Mouse (Mus musculus): ENCODE measurements around the gene Nup107. TPM values are rescaled to one million over a fixed set of nuclear protein-coding genes. Genes with fewer than 3 reads are reported as not detected.

The Nup107 gene
- polyA plus RNA-seq, 1 experiment from 2014 or later, result 74.7 TPM

- no peaks in the 10 kb centered on the region for H3K27me3 ChIP-seq
- no peak overlapping the region for H3K4me2 ChIP-seq
- no peak for ATAC-seq (ENCODE audit: borderline replicate concordance, extremely low read depth, low FRiP score, low TSS enrichment)
- 86% methylated on average over 6 of the region's 6 CpGs for WGBS
- no peaks in the 10 kb centered on the region for H3K9me3 ChIP-seq
- H3K36me3 ChIP-seq, result peaks cover 85% of the 10 kb centered on the region
- no peaks in the 10 kb centered on the region for H3K4me1 ChIP-seq
- H3K4me3 ChIP-seq, result no peak overlapping the region
- no peak overlapping the region for H3K9ac ChIP-seq
- H3K27ac ChIP-seq, result no peak overlapping the region
Observed at GRCm38 (mm10) chr10:117775401-117776144, 16.9 kb downstream of the Nup107 start.

GRCm38 (mm10) chr10:117774817-117775120 lies 17.7 kb downstream of the Nup107 start:
- Histone ChIP-seq H3K27me3 (no peaks in the 10 kb centered on the region), H3K4me2 (no peak overlapping the region), H3K27ac (no peak overlapping the region), H3K9me3 (no peaks in the 10 kb centered on the region), H3K4me3 (no peak overlapping the region), H3K9ac (no peak overlapping the region), H3K36me3 (peaks cover 88% of the 10 kb centered on the region), H3K4me1 (no peaks in the 10 kb centered on the region)
- WGBS, result 100% methylated on average over 1 of the region's 1 CpGs
- ATAC-seq (ENCODE audit: borderline replicate concordance, extremely low read depth, low FRiP score, low TSS enrichment), result no peak

- WGBS, result 91% methylated on average over 22 of the region's 22 CpGs
Observed at GRCm38 (mm10) chr10:117774011-117774816, 18.3 kb downstream of the Nup107 start.

GRCm38 (mm10) chr10:117773106-117773720 lies 19.3 kb downstream of the Nup107 start:
- no peak overlapping the region for H3K4me3 ChIP-seq
- 90% methylated on average over 7 of the region's 7 CpGs for WGBS
- no peak for ATAC-seq (ENCODE audit: borderline replicate concordance, extremely low read depth, low FRiP score, low TSS enrichment)
- no peak overlapping the region for H3K9ac ChIP-seq
- H3K27ac ChIP-seq, result no peak overlapping the region
- H3K4me1 ChIP-seq, result no peaks in the 10 kb centered on the region
- no peak overlapping the region for H3K4me2 ChIP-seq
- no peaks in the 10 kb centered on the region for H3K27me3 ChIP-seq
- H3K36me3 ChIP-seq, result peaks cover 85% of the 10 kb centered on the region
- no peaks in the 10 kb centered on the region for H3K9me3 ChIP-seq

More at GRCm38 (mm10) chr10:117774011-117774816, 18.3 kb downstream of the Nup107 start:
- no peaks in the 10 kb centered on the region for H3K4me1 ChIP-seq
- H3K27me3 ChIP-seq, result no peaks in the 10 kb centered on the region
- H3K4me3 ChIP-seq, result no peak overlapping the region
- no peak for ATAC-seq (ENCODE audit: borderline replicate concordance, extremely low read depth, low FRiP score, low TSS enrichment)
- H3K27ac ChIP-seq, result no peak overlapping the region
- H3K36me3 ChIP-seq, result peaks cover 91% of the 10 kb centered on the region
- no peaks in the 10 kb centered on the region for H3K9me3 ChIP-seq
- no peak overlapping the region for H3K4me2 ChIP-seq
- no peak overlapping the region for H3K9ac ChIP-seq

- WGBS, result 92% methylated on average over 17 of the region's 17 CpGs
- Histone ChIP-seq H3K4me2 (no peak overlapping the region), H3K4me3 (no peak overlapping the region), H3K4me1 (no peaks in the 10 kb centered on the region), H3K36me3 (peaks cover 85% of the 10 kb centered on the region), H3K27ac (no peak overlapping the region), H3K9ac (no peak overlapping the region), H3K27me3 (no peaks in the 10 kb centered on the region), H3K9me3 (no peaks in the 10 kb centered on the region)
- no peak for ATAC-seq (ENCODE audit: borderline replicate concordance, extremely low read depth, low FRiP score, low TSS enrichment)
Observed at GRCm38 (mm10) chr10:117772364-117773105, 20.0 kb downstream of the Nup107 start.

- no peaks in the 10 kb centered on the region for H3K27me3 ChIP-seq
- no peak overlapping the region for H3K4me3 ChIP-seq
- no peaks in the 10 kb centered on the region for H3K9me3 ChIP-seq
- H3K27ac ChIP-seq, result no peak overlapping the region
- ATAC-seq (ENCODE audit: borderline replicate concordance, extremely low read depth, low FRiP score, low TSS enrichment), result no peak
- H3K36me3 ChIP-seq, result peaks cover 81% of the 10 kb centered on the region
- no peaks in the 10 kb centered on the region for H3K4me1 ChIP-seq
- 90% methylated on average over 10 of the region's 10 CpGs for WGBS
- no peak overlapping the region for H3K4me2 ChIP-seq
- H3K9ac ChIP-seq, result no peak overlapping the region
Observed at GRCm38 (mm10) chr10:117771131-117771510, 21.4 kb downstream of the Nup107 start.

GRCm38 (mm10) chr10:117770286-117771130 lies 22.0 kb downstream of the Nup107 start:
- no peaks in the 10 kb centered on the region for H3K27me3 ChIP-seq
- no peak overlapping the region for H3K4me2 ChIP-seq
- H3K27ac ChIP-seq, result no peak overlapping the region
- 91% methylated on average over 18 of the region's 18 CpGs for WGBS
- H3K9ac ChIP-seq, result no peak overlapping the region
- no peak for ATAC-seq (ENCODE audit: borderline replicate concordance, extremely low read depth, low FRiP score, low TSS enrichment)
- no peaks in the 10 kb centered on the region for H3K9me3 ChIP-seq
- H3K4me1 ChIP-seq, result no peaks in the 10 kb centered on the region
- H3K36me3 ChIP-seq, result peaks cover 82% of the 10 kb centered on the region
- H3K4me3 ChIP-seq, result no peak overlapping the region

- ATAC-seq (ENCODE audit: borderline replicate concordance, extremely low read depth, low FRiP score, low TSS enrichment), result no peak
- Histone ChIP-seq H3K4me1 (no peaks in the 10 kb centered on the region), H3K36me3 (peaks cover 83% of the 10 kb centered on the region), H3K9ac (no peak overlapping the region), H3K27ac (no peak overlapping the region), H3K9me3 (no peaks in the 10 kb centered on the region), H3K4me2 (no peak overlapping the region), H3K27me3 (no peaks in the 10 kb centered on the region), H3K4me3 (no peak overlapping the region)
- WGBS, result 92% methylated on average over 9 of the region's 9 CpGs
Observed at GRCm38 (mm10) chr10:117769541-117770285, 22.8 kb downstream of the Nup107 start.

- Histone ChIP-seq H3K9me3 (no peaks in the 10 kb centered on the region), H3K4me2 (no peak overlapping the region), H3K4me3 (no peak overlapping the region), H3K9ac (no peak overlapping the region), H3K27ac (no peak overlapping the region), H3K4me1 (no peaks in the 10 kb centered on the region), H3K36me3 (peaks cover 79% of the 10 kb centered on the region), H3K27me3 (no peaks in the 10 kb centered on the region)
- ATAC-seq (ENCODE audit: borderline replicate concordance, extremely low read depth, low FRiP score, low TSS enrichment), result no peak
- 87% methylated on average over 7 of the region's 7 CpGs for WGBS
Observed at GRCm38 (mm10) chr10:117768141-117768440, 24.4 kb downstream of the Nup107 start.

- Histone ChIP-seq H3K4me2 (no peak overlapping the region), H3K27ac (no peak overlapping the region), H3K36me3 (peaks cover 79% of the 10 kb centered on the region), H3K9ac (no peak overlapping the region), H3K9me3 (no peaks in the 10 kb centered on the region), H3K4me1 (no peaks in the 10 kb centered on the region), H3K27me3 (no peaks in the 10 kb centered on the region), H3K4me3 (no peak overlapping the region)
- no peak for ATAC-seq (ENCODE audit: borderline replicate concordance, extremely low read depth, low FRiP score, low TSS enrichment)
- 83% methylated on average over 10 of the region's 10 CpGs for WGBS
Observed at GRCm38 (mm10) chr10:117767286-117768140, 25.0 kb downstream of the Nup107 start.
